Mouse (Mus musculus): ENCODE measurements around the gene Npepps. TPM values are rescaled to one million over a fixed set of nuclear protein-coding genes. Genes with fewer than 3 reads are reported as not detected.
"Not testable (repeated sequence)": the region's sequence is repeated elsewhere in the genome, so short reads cannot be mapped to it uniquely, and the experiment has no call there.

Gene Npepps
- 74.5 and 86.5 TPM in 2 replicates for polyA plus RNA-seq (2015; fragmentation: Nextera tagmentation; extraction: Ambion mirVana)

GRCm38 (mm10) chr11:97280216-97280861, at the start of gene Npepps:
Npepps (minus strand) TSS chr11:97280638.
- peak; percentile 85 for ATAC-seq (ENCODE audit: low read depth)
- Histone ChIP-seq H3K36me3 (ENCODE audit: control insufficient read depth, insufficient read depth, low read length) (no peaks in the 10 kb centered on the region), H3K4me2 (ENCODE audit: low read depth, low read length) (peak within 1 kb of the TSS; percentile 68), H3K27ac (ENCODE audit: low read length) (peak within 1 kb of the TSS; percentile 97), H3K9me3 (ENCODE audit: control insufficient read depth, low read length) (no peaks in the 10 kb centered on the region), H3K4me1 (replicated peaks; ENCODE audit: control insufficient read depth, insufficient read depth, low read length) (peaks cover 11% of the 10 kb centered on the region), H3K27me3 (ENCODE audit: control insufficient read depth, insufficient read depth, low read depth, low read length) (no peaks in the 10 kb centered on the region), H3K9ac (ENCODE audit: low read length) (peak within 1 kb of the TSS; percentile 100), H3K4me3 (ENCODE audit: low read length) (peak within 1 kb of the TSS; percentile 100)
- WGBS, result 0% methylated on average over 32 of the region's 83 CpGs

DNA sequence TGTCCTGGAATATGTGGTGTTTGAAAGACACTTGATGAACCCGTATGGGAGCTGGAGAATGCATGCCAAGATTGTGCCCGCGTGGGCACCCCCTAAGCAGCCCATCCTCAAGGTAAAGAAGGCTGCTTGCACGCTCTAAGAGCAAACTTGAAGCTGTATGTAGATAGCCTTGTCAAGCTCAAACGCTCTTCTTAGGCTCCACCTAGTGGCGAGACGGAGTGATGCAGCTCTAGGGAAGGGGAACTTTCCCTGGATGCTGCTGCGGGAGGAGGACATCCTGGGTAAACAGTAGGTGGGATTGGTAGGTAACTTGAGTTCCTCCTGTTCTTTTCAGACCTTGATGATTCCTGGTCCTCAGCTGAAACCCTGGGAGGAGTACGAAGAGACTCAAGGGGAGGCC, 47.7 kb upstream of the Npepps start:
- no peak overlapping the region for H3K4me3 ChIP-seq (ENCODE audit: low read length)
- peaks cover 31% of the 10 kb centered on the region for H3K36me3 ChIP-seq (ENCODE audit: control insufficient read depth, insufficient read depth, low read length)
- WGBS, result 20% methylated on average over 9 of the region's 9 CpGs
- H3K27me3 ChIP-seq (ENCODE audit: control insufficient read depth, insufficient read depth, low read depth, low read length), result no peaks in the 10 kb centered on the region
- ATAC-seq (ENCODE audit: low read depth), result peak; percentile 65
- no peak overlapping the region for H3K9ac ChIP-seq (ENCODE audit: low read length)
- no peak overlapping the region for H3K27ac ChIP-seq (ENCODE audit: low read length)
- H3K4me2 ChIP-seq (ENCODE audit: low read depth, low read length), result no peak overlapping the region
- no peaks in the 10 kb centered on the region for H3K9me3 ChIP-seq (ENCODE audit: control insufficient read depth, low read length)
- no peaks in the 10 kb centered on the region for H3K4me1 ChIP-seq (replicated peaks; ENCODE audit: control insufficient read depth, insufficient read depth, low read length)

DNA sequence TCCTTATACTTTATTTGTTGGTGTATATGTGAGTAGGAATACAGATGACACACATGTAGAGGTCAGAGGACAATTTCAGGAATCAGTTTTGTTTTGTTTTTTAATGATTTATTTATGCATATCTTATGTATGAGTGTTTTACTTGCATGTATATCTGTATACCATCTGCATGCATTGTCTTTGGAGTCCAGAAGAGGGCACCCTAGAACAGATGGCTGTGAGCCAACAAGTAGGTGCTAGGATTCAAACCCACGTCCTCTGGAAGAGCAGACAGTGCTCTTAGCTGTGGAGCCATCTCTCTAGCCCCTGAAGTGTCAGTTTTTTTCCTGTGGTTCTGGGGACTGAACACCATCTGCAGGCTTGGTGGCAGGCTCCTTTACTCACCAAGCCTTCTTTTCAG, 44.8 kb upstream of the Npepps start:
- Histone ChIP-seq H3K4me2 (ENCODE audit: low read depth, low read length) (no peak overlapping the region), H3K4me3 (ENCODE audit: low read length) (no peak overlapping the region)

GRCm38 (mm10) chr11:97321894-97322600, 41.6 kb upstream of the Npepps start:
- 82% methylated on average over 8 of the region's 8 CpGs for WGBS
- not testable (repeated sequence) for ATAC-seq (ENCODE audit: low read depth); H3K4me1 ChIP-seq (replicated peaks; ENCODE audit: control insufficient read depth, insufficient read depth, low read length); H3K4me2 ChIP-seq (ENCODE audit: low read depth, low read length); H3K4me3 ChIP-seq (ENCODE audit: low read length); H3K27me3 ChIP-seq (ENCODE audit: control insufficient read depth, insufficient read depth, low read depth, low read length); H3K9me3 ChIP-seq (ENCODE audit: control insufficient read depth, low read length); H3K9ac ChIP-seq (ENCODE audit: low read length); H3K27ac ChIP-seq (ENCODE audit: low read length)
- H3K36me3 ChIP-seq (ENCODE audit: control insufficient read depth, insufficient read depth, low read length), result peaks cover 23% of the 10 kb centered on the region

More for the DNA sequence above, 44.8 kb upstream of the Npepps start:
- no peaks in the 10 kb centered on the region for H3K27me3 ChIP-seq (ENCODE audit: control insufficient read depth, insufficient read depth, low read depth, low read length)
- ATAC-seq (ENCODE audit: low read depth), result no peak
- no peak overlapping the region for H3K27ac ChIP-seq (ENCODE audit: low read length)
- no peak overlapping the region for H3K9ac ChIP-seq (ENCODE audit: low read length)
- 59% methylated on average over 1 of the region's 1 CpGs for WGBS
- H3K36me3 ChIP-seq (ENCODE audit: control insufficient read depth, insufficient read depth, low read length), result peaks cover 33% of the 10 kb centered on the region
- H3K4me1 ChIP-seq (replicated peaks; ENCODE audit: control insufficient read depth, insufficient read depth, low read length), result no peaks in the 10 kb centered on the region
- no peaks in the 10 kb centered on the region for H3K9me3 ChIP-seq (ENCODE audit: control insufficient read depth, low read length)

GRCm38 (mm10) chr11:97321197-97321596, 40.8 kb upstream of the Npepps start:
- Histone ChIP-seq H3K9me3 (ENCODE audit: control insufficient read depth, low read length) (no peaks in the 10 kb centered on the region), H3K4me2 (ENCODE audit: low read depth, low read length) (no peak overlapping the region), H3K4me1 (replicated peaks; ENCODE audit: control insufficient read depth, insufficient read depth, low read length) (peaks cover 4% of the 10 kb centered on the region; the same call in 1 of the 2 replicates), H3K27me3 (ENCODE audit: control insufficient read depth, insufficient read depth, low read depth, low read length) (no peaks in the 10 kb centered on the region), H3K36me3 (ENCODE audit: control insufficient read depth, insufficient read depth, low read length) (peaks cover 15% of the 10 kb centered on the region), H3K9ac (ENCODE audit: low read length) (no peak overlapping the region), H3K4me3 (ENCODE audit: low read length) (no peak overlapping the region), H3K27ac (ENCODE audit: low read length) (no peak overlapping the region)
- WGBS, result 91% methylated on average over 8 of the region's 8 CpGs
- no peak for ATAC-seq (ENCODE audit: low read depth)

DNA sequence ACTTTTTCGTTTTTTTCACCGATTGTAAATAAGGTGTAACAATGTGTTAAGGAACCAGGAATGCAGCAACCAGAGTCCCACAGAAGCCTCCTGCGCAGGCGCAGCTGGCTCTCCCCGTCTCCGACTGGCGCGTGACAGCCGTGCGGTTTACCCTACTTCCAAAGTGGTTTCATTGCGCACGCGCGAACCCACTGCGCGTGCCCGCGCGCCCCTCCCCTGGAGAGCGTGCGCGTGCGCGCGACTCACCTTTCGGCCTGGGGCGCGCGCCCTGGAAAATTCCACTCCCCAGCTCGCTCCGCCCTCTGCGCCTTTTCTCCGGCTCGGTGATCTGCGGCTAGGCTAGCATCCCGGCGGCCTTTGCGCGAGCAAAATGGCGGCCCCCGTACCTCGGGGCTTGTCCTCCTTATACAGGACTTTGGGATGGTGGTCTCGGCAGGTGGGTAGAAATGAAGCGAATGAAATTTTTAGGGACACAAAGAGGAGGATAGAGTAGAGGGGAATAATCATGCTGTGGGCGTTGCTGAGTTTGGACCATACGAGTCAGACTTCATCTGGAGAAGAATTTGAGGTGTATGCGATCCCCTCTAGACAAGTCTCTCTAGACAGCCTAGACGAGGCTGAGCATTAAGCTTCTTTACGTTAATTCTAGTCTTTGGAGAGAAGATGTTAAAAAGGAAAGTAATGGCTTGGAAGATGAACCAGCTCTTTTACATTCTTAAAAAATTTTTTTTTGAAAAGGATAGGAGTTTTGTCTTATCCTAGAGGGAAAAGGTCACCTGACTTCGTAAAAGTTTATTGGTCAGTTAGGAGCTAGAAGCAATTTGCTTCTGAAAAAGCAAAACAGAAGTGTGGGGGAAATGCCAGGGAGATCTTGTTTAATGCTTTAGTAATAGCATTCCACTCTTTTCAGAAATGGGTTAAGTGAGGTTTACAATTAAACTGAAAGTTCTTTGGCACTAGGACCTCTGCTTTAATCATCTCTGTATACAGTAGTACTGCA, 35.4 kb upstream of the Npepps start, which contains the start of gene Mrpl45:
Gene Mrpl45, plus strand, starts transcription at position 213 of the 1,000 bp plus-strand sequence.
- ATAC-seq (ENCODE audit: low read depth), result peak; percentile 95
- H3K4me3 ChIP-seq (ENCODE audit: low read length), result peak within 1 kb of the TSS; percentile 73
- H3K27ac ChIP-seq (ENCODE audit: low read length), result peak within 1 kb of the TSS; percentile 67
- peak within 1 kb of the TSS; percentile 68 for H3K4me2 ChIP-seq (ENCODE audit: low read depth, low read length)
- under 1% methylated on average over 50 of the region's 50 CpGs for WGBS
- H3K36me3 ChIP-seq (ENCODE audit: control insufficient read depth, insufficient read depth, low read length), result no peaks in the 10 kb centered on the region
- H3K9ac ChIP-seq (ENCODE audit: low read length), result peak within 1 kb of the TSS; percentile 77
- peaks cover 16% of the 10 kb centered on the region for H3K4me1 ChIP-seq (replicated peaks; ENCODE audit: control insufficient read depth, insufficient read depth, low read length)
- H3K9me3 ChIP-seq (ENCODE audit: control insufficient read depth, low read length), result no peaks in the 10 kb centered on the region
- no peaks in the 10 kb centered on the region for H3K27me3 ChIP-seq (ENCODE audit: control insufficient read depth, insufficient read depth, low read depth, low read length)

DNA sequence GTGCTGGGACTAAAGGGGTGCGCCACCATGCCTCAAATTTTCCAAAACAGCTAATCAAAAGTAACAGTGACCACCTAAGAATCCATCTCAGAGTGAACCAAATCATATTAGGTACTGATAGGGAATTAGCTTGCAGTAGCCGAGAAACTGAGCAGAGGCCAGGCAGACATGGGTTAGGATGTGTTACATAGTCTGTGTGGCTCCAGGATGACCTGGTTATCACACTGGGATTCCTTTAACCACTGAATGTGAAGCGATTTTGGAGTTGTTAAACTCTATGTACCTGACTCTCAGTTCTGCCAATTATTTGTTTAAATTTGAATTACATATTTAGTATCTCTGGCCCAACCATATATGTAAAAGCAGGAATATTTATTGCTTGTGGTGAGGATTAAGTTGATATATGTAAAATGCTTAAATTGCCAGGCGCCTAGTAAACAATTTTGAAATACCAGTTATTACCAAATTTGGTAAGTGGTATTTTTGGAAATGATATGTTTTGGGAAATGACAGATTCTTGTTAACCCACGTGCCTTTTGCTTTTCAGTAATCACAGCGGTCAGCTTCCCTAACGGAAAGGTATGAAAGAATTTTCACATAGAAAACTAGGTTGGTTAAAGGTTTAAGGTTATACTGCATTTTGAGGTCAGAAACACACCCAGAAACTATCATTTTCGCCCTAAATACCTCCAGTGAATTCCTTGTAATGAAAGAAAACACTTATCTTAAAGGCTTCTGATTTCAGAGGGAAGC, 34.5 kb upstream of the Npepps start:
- Histone ChIP-seq H3K4me3 (ENCODE audit: low read length) (peak overlapping the region; percentile 73), H3K4me2 (ENCODE audit: low read depth, low read length) (peak overlapping the region; percentile 52), H3K27me3 (ENCODE audit: control insufficient read depth, insufficient read depth, low read depth, low read length) (no peaks in the 10 kb centered on the region), H3K9me3 (ENCODE audit: control insufficient read depth, low read length) (no peaks in the 10 kb centered on the region), H3K4me1 (replicated peaks; ENCODE audit: control insufficient read depth, insufficient read depth, low read length) (peaks cover 21% of the 10 kb centered on the region), H3K27ac (ENCODE audit: low read length) (peak overlapping the region; percentile 61), H3K36me3 (ENCODE audit: control insufficient read depth, insufficient read depth, low read length) (no peaks in the 10 kb centered on the region), H3K9ac (ENCODE audit: low read length) (no peak overlapping the region)
- 39% methylated on average over 8 of the region's 8 CpGs for WGBS
- ATAC-seq (ENCODE audit: low read depth), result no peak

- H3K4me2 ChIP-seq (ENCODE audit: low read depth, low read length), result no peak overlapping the region
- H3K27ac ChIP-seq (ENCODE audit: low read length), result no peak overlapping the region
- ATAC-seq (ENCODE audit: low read depth), result no peak
- peaks cover 21% of the 10 kb centered on the region for H3K4me1 ChIP-seq (replicated peaks; ENCODE audit: control insufficient read depth, insufficient read depth, low read length)
- H3K9ac ChIP-seq (ENCODE audit: low read length), result no peak overlapping the region
- H3K27me3 ChIP-seq (ENCODE audit: control insufficient read depth, insufficient read depth, low read depth, low read length), result no peaks in the 10 kb centered on the region
- WGBS, result 88% methylated on average over 3 of the region's 3 CpGs
- H3K36me3 ChIP-seq (ENCODE audit: control insufficient read depth, insufficient read depth, low read length), result no peaks in the 10 kb centered on the region
- H3K4me3 ChIP-seq (ENCODE audit: low read length), result no peak overlapping the region
- H3K9me3 ChIP-seq (ENCODE audit: control insufficient read depth, low read length), result no peaks in the 10 kb centered on the region
Measured at GRCm38 (mm10) chr11:97314110-97314509, 33.7 kb upstream of the Npepps start.
